Mouse (Mus musculus) stomach, postnatal 0 days (tissue): ENCODE measurements around the gene Gm28230. TPM values are rescaled to one million over a fixed set of nuclear protein-coding genes. Genes with fewer than 3 reads are reported as not detected.

Experiments
- ATAC-seq: fragments of 200-750 bp; cut with Nextera tagmentation; 2 replicates; pipeline ENCODE4 v1.8.0; 2017; ENCODE audit not compliant: low FRiP score, low TSS enrichment
- DNase-seq: peaks from one replicate; pipeline ENCODE4 v3.0.0-alpha.2; 2016; ENCODE audit warnings: low spot score
- H3K27ac ChIP-seq: fragments of 300-500 bp; sonication (generic); replicated peaks from 2 replicates; pipeline ENCODE4 v1.5.1; 2014; ENCODE audit warnings: mild to moderate bottlenecking, control low read depth
- H3K27me3 ChIP-seq: fragments of 300-500 bp; sonication (generic); 2 replicates; pipeline ENCODE4 v1.6.1; 2014; ENCODE audit warnings: low read length; ENCODE audit not compliant: control insufficient read depth, insufficient read depth
- H3K36me3 ChIP-seq: fragments of 300-500 bp; sonication (generic); 2 replicates; pipeline ENCODE4 v1.6.1; 2014; ENCODE audit warnings: low read length, mixed read lengths; ENCODE audit not compliant: control insufficient read depth, insufficient read depth
- H3K4me1 ChIP-seq: fragments of 300-500 bp; sonication (generic); replicated peaks from 2 replicates; pipeline ENCODE4 v1.6.1; 2014; ENCODE audit warnings: antibody characterized with exemption; ENCODE audit not compliant: control insufficient read depth, insufficient read depth
- H3K4me2 ChIP-seq: fragments of 300-500 bp; sonication (generic); replicated peaks from 2 replicates; pipeline ENCODE4 v1.6.1; 2014; ENCODE audit warnings: low read depth, mild to moderate bottlenecking, control low read depth, moderate library complexity
- H3K4me3 ChIP-seq: fragments of 300-500 bp; sonication (generic); 2 replicates; pipeline ENCODE4 v1.5.1; 2014; ENCODE audit warnings: low read depth, low read length, control low read depth
- H3K9ac ChIP-seq: fragments of 300-500 bp; sonication (generic); 2 replicates; pipeline ENCODE4 v1.6.1; 2014; ENCODE audit warnings: mild to moderate bottlenecking, low read length, control low read depth, mixed read lengths
- H3K9me3 ChIP-seq: fragments of 300-500 bp; sonication (generic); 2 replicates; pipeline ENCODE4 v1.6.1; 2016; ENCODE audit warnings: low read length; ENCODE audit not compliant: control insufficient read depth
- CTCF ChIP-seq: IDR thresholded peaks from 2 replicates; pipeline ENCODE4 v1.5.1; 2016; ENCODE audit warnings: antibody characterized with exemption, low read depth, mild to moderate bottlenecking, moderate library complexity
- EP300 ChIP-seq: optimal IDR thresholded peaks from 2 replicates; pipeline ENCODE3; 2016; ENCODE audit warnings: antibody characterized with exemption
- WGBS: fragments of 180-500 bp; shearing (Covaris S2); extraction: QIAGEN DNeasy Blood & Tissue Kit; methylation state at CpG from one replicate; pipeline ENCODE4 v1.1.7; 2014; 5-methylcytosine and 5-hydroxymethylcytosine counted together
- microRNA counts: library from miRNA; unstranded; fragments of <30 nt; microRNA quantifications from one replicate; lab custom pipeline; 2015
- microRNA-seq: library from miRNA; unstranded; fragments of <30 nt; microRNA quantifications from one replicate; pipeline ENCODE4, GENCODE M21; 2016
- polyA plus RNA-seq: library from polyadenylated mRNA; unstranded; fragments of >200 nt; fragmentation: Nextera tagmentation; extraction: Ambion mirVana; gene quantifications from 2 replicates; pipeline ENCODE4 v1.2.1, GENCODE M21; 2015

Gm28230 gene
- polyA plus RNA-seq, 1 experiment from 2014 or later, result not detected

GRCm38 (mm10) chr2:74781386-74781785 lies 54.9 kb downstream of the Gm28230 start:
- 81% methylated on average over 5 of the region's 5 CpGs for WGBS
- H3K36me3 ChIP-seq, result no peaks in the 10 kb centered on the region
- no peak overlapping the region for H3K9ac ChIP-seq
- no peak overlapping the region for H3K4me3 ChIP-seq
- DNase-seq, result no peak
- H3K9me3 ChIP-seq, result no peaks in the 10 kb centered on the region
- H3K4me1 ChIP-seq, result no peaks in the 10 kb centered on the region
- H3K27ac ChIP-seq, result no peak overlapping the region
- TF ChIP-seq CTCF (no peak), EP300 (no peak)
- ATAC-seq, result no peak
- no peaks in the 10 kb centered on the region for H3K27me3 ChIP-seq
- no peak overlapping the region for H3K4me2 ChIP-seq

- H3K4me3 ChIP-seq, result no peak overlapping the region
- TF ChIP-seq CTCF (no peak), EP300 (no peak)
- no peaks in the 10 kb centered on the region for H3K27me3 ChIP-seq
- WGBS, result 30% methylated on average over 7 of the region's 7 CpGs
- no peak for DNase-seq
- no peaks in the 10 kb centered on the region for H3K4me1 ChIP-seq
- H3K9me3 ChIP-seq, result no peaks in the 10 kb centered on the region
- no peak overlapping the region for H3K9ac ChIP-seq
- H3K27ac ChIP-seq, result no peak overlapping the region
- no peaks in the 10 kb centered on the region for H3K36me3 ChIP-seq
- no peak overlapping the region for H3K4me2 ChIP-seq
- no peak for ATAC-seq
Measured at GRCm38 (mm10) chr2:74795531-74795930, 69.0 kb downstream of the Gm28230 start.

MicroRNAs encoded within 50 kb of the gene (microRNA counts, 519-probe panel; counts per million panel counts)
- microRNA mmu-miR-10b (lab: Ali Mortazavi, UCI), result 4,441 counts per million, percentile 42 among the panel's probes with 10 or more counts

Small RNAs within 50 kb of the gene (microRNA-seq; reads per million reads assigned to microRNA genes)
- not detected for gene Gm44463
- gene Mir10b, result 4,490 reads per million, percentile 89 among the genes with 10 or more reads in this experiment

Other genes starting within 250 kb of the Gm28230 start
- gene Lnpk, start 147.3 kb upstream of the Gm28230 start, polyA plus RNA-seq, result 10.4 and 12.0 TPM in 2 replicates
- gene Evx2, start 67.2 kb upstream of the Gm28230 start, polyA plus RNA-seq, result not detected in 2 replicates
- gene Hoxd13, start 58.4 kb upstream of the Gm28230 start, polyA plus RNA-seq, result not detected in 2 replicates
- gene Hoxd12, start 51.7 kb upstream of the Gm28230 start, polyA plus RNA-seq, result not detected in 2 replicates
- gene Hoxd11, start 47.2 kb upstream of the Gm28230 start, polyA plus RNA-seq, result not detected in 2 replicates
- gene Hoxd10, start 34.8 kb upstream of the Gm28230 start, polyA plus RNA-seq, result 0.10 TPM in 1 of 2 replicates, not detected in the other
- 0.31 and 0.34 TPM in 2 replicates for gene Hoxd9, start 29.0 kb upstream of the Gm28230 start, polyA plus RNA-seq
- 1.3 TPM in 2 replicates for gene Hoxd8, start 22.1 kb upstream of the Gm28230 start, polyA plus RNA-seq
- gene Hoxd3, start 14.8 kb upstream of the Gm28230 start, polyA plus RNA-seq, result 1.3 and 1.5 TPM in 2 replicates
- 0.08 and 0.19 TPM in 2 replicates for gene Hoxd4, start 14.8 kb upstream of the Gm28230 start, polyA plus RNA-seq
- not detected in 2 replicates for gene Hoxd1, start 36.3 kb downstream of the Gm28230 start, polyA plus RNA-seq
- gene Mtx2, start 99.1 kb downstream of the Gm28230 start, polyA plus RNA-seq, result 76.7 and 81.1 TPM in 2 replicates